Comparison of ENCODE assay signal across 8 mouse cellular contexts in the genomic region with DNA sequence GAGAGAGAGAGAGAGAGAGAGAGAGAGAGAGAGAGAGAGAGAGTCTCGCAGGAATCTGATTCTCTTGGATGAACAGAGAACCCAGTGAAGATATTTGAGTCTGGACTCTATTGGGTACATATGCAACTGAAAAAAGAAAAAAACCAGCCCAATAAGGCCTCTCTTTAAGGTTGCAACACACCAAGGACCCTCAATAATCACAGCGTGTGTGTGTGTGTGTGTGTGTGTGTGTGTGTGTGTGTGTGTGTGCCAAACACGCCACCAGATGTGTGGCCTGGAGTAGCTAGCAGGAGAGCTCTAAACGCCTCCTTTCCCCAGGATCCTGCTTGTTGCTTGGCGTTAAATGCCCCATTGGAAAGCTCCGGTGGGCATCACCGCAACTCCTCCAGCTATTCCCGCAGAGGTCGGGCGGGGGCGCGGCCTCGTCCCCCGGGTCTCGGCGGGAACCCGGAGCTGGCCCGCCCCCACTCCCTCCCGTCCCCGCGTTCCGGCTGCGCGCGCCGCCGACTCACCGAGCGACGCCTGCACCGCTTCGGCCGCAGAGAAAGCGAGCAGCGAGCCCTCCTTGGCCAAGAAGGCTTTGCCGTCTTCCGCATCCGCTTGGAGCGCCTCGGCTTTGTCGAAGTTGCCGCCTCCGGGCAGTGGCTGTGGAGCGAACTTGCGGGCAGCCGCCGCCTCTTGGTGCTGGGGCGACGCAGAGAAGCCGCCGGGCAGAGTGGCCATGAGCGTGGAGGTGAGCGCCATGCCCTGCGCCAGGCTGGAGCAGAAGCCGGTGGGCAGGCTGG. TPM values are rescaled to one million over a fixed set of nuclear protein-coding genes. Genes with fewer than 3 reads are reported as not detected.
DNase-seq lines count a peak whose midpoint lies in the region; ATAC-seq and TF ChIP-seq lines count a peak whose summit lies in the region.

No protein-coding gene starts in this region.

- peaks cover 11% of the 10 kb centered on the region for H3K27me3 ChIP-seq in kidney, adult 2 months (replicated peaks; ENCODE audit: control insufficient read depth, insufficient read depth, low read length)
- peaks cover 75% of the 10 kb centered on the region for H3K27me3 ChIP-seq in hindbrain, embryonic 15.5 days

- no peak for DNase-seq in kidney, adult 2 months
- DNase-seq in kidney, adult 8-10 months, result no peak
- DNase-seq in embryo, embryonic 9.5 days (ENCODE audit: extremely low spot score), result peak; percentile 78
- DNase-seq in ovary, postnatal 10 days (ENCODE audit: low spot score), result no peak
- no peak for DNase-seq in frontal cortex, postnatal 36 days (ENCODE audit: low spot score in 2 of 2)
- DNase-seq in layer of hippocampus, adult 8-10 months (ENCODE audit: low spot score in 2 of 2), result no peak

- H3K4me2 ChIP-seq in hindbrain, embryonic 15.5 days, result peak overlapping the region; percentile 67

- no peak for ATAC-seq in hindbrain, embryonic 15.5 days (ENCODE audit: low FRiP score, low read depth)
- ATAC-seq in megakaryocyte progenitor cell, adult 5-6 weeks (replicated peaks; ENCODE audit: poor library complexity), result peak; percentile 32; the same call in 1 of the 2 replicates

- no peaks in the 10 kb centered on the region for H3K9me3 ChIP-seq in hindbrain, embryonic 15.5 days

- H3K27ac ChIP-seq in kidney, adult 2 months (ENCODE audit: insufficient read depth, low read depth, low read length), result no peak overlapping the region
- H3K27ac ChIP-seq in hindbrain, embryonic 15.5 days (replicated peaks), result peak overlapping the region; percentile 70

- H3K4me3 ChIP-seq in kidney, adult 2 months (ENCODE audit: insufficient read depth, low read depth, low read length), result peak overlapping the region; percentile 28; the same call in 1 of the 2 replicates
- H3K4me3 ChIP-seq in hindbrain, embryonic 15.5 days, result peak overlapping the region; percentile 50

- H3K4me1 ChIP-seq in kidney, adult 2 months (ENCODE audit: control insufficient read depth, insufficient read depth, low read length), result no peaks in the 10 kb centered on the region
- peaks cover 59% of the 10 kb centered on the region for H3K4me1 ChIP-seq in hindbrain, embryonic 15.5 days (replicated peaks)

- TF ChIP-seq POLR2A in kidney, adult 2 months (IDR thresholded peaks at IDR 0.05; ENCODE audit: low read depth, low read length), result no peak

- TF ChIP-seq CTCF in kidney, adult 2 months (conservative IDR thresholded peaks at IDR 0.05; ENCODE audit: insufficient read depth, insufficient read length, low read depth, low read length), result no peak

- H3K9ac ChIP-seq in hindbrain, embryonic 15.5 days, result peak overlapping the region; percentile 58

- WGBS in kidney, adult 2 months, result under 1% methylated on average over 55 of the region's 55 CpGs
- under 1% methylated on average over 55 of the region's 55 CpGs for WGBS in hindbrain, embryonic 15.5 days

- H3K36me3 ChIP-seq in kidney, adult 2 months (ENCODE audit: control insufficient read depth, insufficient read depth, low read length), result no peaks in the 10 kb centered on the region
- H3K36me3 ChIP-seq in hindbrain, embryonic 15.5 days, result no peaks in the 10 kb centered on the region

RNA-seq across cellular contexts. Expression of gene Gbx2, which starts 1.1 kb away (rescaled TPM):
- not detected in 2 replicates for polyA plus RNA-seq in kidney, adult 2 months (2012; rRNA removed)
- polyA plus RNA-seq in hindbrain, embryonic 15.5 days (2015; fragmentation: Nextera tagmentation; extraction: Ambion mirVana), result 38.3 and 42.6 TPM in 2 replicates
- total RNA-seq in megakaryocyte progenitor cell, adult 5-6 weeks (2015), result 1.0 TPM in 2 replicates
- 0.12 and 0.98 TPM in 2 replicates for total RNA-seq in megakaryocyte progenitor cell, adult 5-6 weeks (2017)
- total RNA-seq in layer of hippocampus, adult 8-10 months (2022), result under 1 TPM in 1 of 4 experiments, not detected in 3; 0.20 TPM
